Mouse (Mus musculus) c-Kit-positive CD71-positive TER-119-positive erythroid progenitor cells, embryonic 14.5 days (primary cell): ENCODE results near the gene Taok2.

Experiments used
- DNase-seq: peaks from one replicate; pipeline ENCODE4 v3.0.0-alpha.2; 2013; ENCODE audit warnings: low spot score

Gene Taok2

DNA sequence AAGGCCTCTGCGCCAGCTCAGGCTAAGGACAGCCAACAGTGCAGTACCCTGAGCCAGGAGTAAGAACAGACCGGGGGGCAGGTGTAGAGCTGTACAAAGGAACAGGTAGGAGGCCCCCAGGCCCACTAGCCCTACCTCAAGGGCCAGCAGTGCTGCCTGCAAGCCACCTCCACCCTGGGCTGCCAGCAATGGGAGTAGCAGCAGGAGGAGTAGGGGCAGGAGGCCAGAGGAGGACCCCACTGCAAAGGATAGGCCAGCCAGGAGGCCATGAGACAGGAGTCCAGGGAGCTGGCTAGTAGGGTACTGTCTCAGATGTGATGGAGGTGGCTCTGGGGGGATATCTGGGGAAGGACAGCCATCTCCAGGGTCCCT, 14.0 kb downstream of the Taok2 start:
- DNase-seq, result no peak

DNA sequence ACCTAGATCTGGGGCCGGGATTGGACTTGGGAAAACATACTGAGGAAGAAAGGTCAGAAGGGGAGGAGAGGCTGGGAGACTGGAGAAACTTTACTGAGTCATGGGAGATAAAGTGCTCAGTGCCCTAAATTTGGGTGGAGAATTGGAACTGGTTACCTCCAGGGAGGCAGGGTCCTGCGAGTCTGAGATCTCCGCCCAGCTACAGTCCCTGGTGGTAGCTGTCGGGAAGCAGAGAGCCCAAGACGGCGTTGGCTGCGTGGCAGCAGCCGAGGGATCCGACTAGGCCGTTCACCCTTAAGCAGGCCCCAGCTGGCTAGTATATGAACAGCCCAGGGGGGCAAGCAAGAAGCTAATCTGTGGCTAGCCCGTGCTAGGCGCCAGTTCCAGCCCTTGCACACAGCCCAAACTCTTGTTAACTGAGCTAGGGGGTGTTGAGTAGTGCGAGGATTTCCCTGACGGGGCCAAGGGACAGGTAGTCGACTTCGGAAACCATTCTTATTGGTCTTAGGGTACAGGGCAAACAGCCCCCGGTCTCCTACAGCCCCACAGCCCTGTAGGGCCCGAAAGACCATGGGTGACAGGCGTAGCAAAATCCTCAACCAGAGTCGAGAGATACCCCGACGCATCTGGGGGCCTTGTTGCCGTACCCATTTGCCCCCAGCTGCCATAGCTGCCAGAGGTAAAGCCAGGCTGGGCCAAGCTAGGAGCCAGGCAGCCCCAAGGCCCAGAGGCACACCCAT, 14.6 kb downstream of the Taok2 start:
- DNase-seq, result no peak

DNA sequence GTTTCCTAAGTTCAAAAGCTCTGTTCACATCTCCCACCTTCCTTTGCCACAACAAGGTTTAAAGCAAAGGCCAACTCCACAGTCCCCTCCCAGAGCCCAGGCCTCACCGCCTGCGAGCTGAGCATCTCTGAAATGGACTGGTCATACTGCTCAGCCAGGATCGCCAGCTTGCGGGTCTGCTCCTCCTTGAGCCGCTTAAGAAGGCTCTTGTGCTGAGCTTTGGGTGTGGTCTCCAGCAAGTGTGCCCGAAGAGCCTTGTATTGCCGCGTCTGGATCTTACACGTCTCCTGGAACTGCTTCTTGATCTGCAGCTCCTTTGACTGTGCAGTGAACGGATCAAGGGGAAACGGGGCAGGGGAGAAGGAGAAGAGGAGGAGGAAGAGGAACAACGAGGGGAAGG, 16.5 kb downstream of the Taok2 start:
- DNase-seq, result no peak

GRCm38 (mm10) chr7:126867534-126867933, 17.0 kb downstream of the Taok2 start:
- DNase-seq, result no peak

- DNase-seq, result no peak
Observed at GRCm38 (mm10) chr7:126863791-126864190, 20.7 kb downstream of the Taok2 start.

GRCm38 (mm10) chr7:126862147-126862784, 22.2 kb downstream of the Taok2 start, which contains the start of gene Ino80e:
Gene Ino80e (minus strand): TSS chr7:126862377.
- peak; percentile 95 for DNase-seq

DNA sequence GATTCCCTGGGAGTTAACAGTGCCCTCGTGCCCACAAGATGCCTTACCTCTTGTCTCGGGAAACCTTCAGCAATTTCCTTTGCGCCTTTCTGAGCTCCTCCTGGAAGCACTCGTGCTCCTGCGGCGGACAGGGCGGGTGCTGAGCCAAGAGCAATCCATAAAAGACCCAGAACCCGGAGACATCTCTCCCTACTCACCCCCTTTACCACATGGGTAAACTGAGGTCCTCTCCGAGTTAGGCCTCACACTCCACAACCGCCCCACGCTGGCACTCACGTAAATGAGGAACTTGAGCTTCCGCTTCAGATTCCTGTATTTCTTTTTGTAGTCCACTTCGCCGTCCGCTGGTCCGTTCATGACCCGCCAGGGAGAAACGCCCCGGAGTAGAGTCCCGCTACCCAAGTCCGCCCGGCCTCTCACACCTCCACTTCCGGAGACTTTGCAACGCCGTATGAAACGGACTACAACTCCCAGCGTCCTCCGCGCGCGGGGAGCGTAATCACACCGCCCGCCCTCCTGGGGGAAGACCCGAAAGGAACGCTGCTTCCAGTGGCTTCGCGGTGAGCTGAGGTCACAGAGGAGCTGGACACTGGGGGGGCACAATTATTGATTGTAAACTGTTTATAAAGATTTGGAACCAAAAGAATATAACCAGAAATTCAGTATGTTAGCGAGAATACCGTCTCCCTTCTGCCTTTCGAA, 22.9 kb downstream of the Taok2 start, which contains the start of gene Hirip3:
Gene Hirip3, plus strand, starts transcription at position 544 of the 702 bp plus-strand sequence.
- DNase-seq, result peak; percentile 93

DNA sequence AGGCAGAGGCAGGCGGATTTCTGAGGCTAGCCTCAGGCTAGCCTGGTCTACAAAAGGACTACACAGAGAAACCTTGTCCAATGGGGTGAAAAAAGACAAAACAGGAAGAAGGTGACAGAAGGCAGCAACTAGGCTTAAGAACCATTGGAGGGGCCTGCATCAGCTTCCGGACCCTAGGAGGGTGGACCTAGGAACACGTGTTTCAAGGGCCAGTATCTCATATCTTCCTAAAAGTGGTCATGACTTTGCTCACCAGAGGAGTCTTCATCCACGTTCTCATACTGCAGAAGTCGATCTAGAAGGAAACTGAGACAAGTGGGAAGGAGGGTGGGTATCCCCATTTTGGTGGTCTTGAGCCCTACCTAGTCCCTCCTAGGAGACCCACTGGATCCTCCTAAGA, 23.5 kb downstream of the Taok2 start:
- DNase-seq, result no peak

DNA sequence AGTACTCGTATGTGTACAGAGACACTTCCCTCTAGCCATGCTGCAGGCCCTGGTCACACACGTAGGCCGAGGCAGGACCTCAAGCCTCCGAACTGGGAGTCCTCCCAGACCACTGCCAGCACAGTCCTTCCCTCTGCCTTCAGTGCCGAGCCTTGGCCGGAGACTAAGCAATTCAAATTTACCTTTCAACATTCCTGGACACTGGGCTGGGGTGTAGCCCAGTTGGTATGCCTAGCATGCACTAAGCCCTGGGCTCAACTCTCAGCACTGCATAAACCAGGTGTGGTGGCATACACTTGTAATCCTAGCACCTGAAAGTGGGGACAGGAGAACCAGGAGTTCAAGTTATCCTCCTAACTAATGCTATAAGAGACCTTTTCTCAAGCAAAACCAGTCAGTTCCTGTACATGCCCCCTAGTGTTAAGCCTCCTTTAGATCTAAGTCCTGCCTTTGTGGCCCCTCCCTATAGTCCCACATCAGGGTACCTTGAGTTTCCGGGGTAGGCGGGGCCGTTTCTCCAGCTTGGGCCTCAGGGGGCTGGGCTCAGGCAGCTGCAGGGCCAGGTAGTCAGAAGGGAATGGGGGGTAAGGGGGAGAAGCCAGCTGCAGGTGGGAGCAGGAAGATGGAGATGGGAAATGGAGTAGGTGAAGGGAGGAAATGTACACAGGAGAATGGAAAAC, 27.6 kb downstream of the Taok2 start:
- no peak for DNase-seq

DNA sequence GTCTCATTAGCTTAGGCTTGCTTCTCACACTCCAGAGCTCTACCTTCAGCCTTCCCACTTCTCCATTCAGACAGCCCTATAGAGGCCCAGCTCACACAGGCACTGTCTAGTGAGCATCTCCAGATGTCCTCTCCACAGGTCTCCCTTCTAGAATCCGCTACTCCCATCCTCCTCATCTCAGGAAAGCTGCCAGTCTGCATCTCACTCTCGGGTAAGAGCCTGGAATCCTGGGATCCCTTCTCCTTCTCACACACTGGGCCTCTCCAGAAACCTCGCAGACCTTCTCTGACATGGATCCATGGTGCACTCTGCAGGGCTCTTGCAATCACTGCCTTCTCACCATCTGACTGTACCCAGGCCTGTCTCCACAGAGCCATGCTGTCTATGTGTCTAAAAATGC, 28.9 kb downstream of the Taok2 start:
- no peak for DNase-seq

GRCm38 (mm10) chr7:126853454-126853853, 31.0 kb downstream of the Taok2 start:
- DNase-seq, result no peak

DNA sequence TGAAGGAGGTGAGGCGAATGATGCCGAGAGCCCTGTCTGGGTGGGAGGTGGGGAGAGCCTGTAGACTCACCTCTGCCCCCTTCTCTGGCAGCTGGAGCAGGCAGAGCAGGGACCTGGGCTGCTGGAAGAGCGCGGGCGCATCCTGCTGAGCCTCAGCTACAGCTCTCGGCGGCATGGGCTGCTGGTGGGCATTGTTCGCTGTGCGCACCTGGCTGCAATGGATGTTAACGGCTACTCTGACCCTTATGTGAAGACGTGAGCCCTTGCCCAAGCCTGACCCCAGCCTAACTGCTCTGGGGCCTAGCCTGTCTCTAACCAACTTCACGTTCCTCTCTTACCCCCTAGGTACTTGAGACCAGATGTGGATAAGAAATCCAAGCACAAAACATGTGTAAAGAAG, 33.3 kb downstream of the Taok2 start:
- DNase-seq, result no peak

- no peak for DNase-seq
Observed at GRCm38 (mm10) chr7:126850161-126850560, 34.3 kb downstream of the Taok2 start.

GRCm38 (mm10) chr7:126848794-126849193, 35.7 kb downstream of the Taok2 start:
- no peak for DNase-seq

DNA sequence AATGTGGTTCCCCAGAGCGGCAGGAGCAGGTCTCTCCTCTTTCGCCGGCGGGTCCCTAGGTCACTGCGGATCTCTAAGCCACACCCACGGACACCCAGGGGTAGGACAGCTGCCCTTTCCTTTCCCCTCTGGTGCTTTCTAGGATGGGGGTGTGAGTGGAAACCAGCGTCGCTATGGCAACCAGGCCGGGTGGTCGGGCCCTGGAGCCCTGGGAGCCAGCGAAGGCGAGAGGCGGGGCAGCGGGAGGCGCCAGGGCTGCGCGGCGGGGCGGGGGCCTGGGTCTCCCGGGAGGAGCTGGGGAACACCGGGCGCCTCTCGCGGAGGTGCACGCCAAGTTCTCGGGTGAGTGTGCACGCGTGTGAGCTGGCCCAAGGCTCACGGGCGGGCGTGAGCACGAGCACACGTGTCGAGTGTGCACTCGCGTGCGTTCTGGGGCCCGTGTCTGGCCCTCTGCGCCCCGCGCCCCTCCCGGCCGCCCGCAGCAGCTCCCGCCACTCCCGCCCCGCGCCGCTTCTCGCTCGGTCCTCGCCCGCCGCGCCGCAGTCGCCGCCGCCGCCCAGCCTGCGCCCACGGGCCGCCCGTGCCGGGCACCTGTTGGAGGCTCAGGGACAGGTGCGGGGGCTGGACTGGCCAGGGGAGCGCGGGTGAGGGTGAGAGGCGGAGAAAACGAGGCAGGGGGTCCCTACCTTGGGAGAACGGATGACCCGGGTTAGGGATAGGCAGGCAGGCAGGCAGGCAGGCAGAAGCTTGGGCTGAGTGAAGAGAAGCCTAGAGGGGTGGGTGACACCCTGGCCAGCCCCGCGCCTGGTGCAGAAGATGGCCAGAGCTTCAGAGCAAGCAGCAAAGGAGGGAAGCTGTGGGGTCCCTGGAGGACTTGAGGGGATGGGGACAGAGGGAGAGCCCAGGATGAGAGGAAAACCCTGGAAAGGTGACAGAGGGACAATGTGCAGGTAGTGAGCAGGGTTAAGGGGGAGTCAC, 36.8 kb downstream of the Taok2 start:
- DNase-seq, result no peak

DNA sequence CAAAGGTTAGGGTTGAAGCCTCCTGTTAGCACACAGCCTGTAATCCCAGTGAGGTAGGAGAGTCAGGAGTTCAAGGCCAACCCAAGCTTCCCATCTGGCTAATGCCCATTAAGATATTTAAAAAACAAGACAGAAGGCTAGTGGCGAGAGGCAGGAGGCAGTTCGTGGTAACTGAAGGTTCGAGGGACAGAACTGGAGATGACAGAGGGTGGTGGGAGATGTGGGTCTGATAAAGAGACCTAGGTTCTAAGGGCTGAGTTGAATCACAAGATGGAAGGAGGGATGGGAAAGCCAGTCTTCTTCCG, 37.4 kb downstream of the Taok2 start, which contains the start of gene Doc2a:
Gene Doc2a, plus strand, starts transcription at position 301 of the 305 bp plus-strand sequence.
- no peak for DNase-seq

DNA sequence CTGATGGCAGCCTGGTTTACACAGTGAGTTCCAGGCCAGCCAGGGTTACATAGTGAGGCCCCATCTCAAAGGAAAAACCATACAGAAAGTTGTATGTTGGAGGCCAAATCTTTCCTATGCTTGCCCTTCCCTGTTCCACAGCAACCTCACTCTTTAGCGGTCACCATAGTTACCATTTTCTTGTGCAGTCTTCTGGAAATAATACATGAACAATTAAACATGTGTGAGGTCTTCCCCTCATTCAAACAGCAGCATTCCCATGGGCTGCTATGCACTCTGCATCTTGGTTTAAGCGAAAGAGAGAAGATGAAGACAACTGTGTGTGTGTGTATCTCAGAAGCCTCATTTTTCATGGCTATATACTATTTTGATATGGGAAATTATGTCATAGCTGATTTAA, 39.0 kb downstream of the Taok2 start:
- DNase-seq, result no peak

- no peak for DNase-seq
Observed at GRCm38 (mm10) chr7:126843276-126843675, 41.2 kb downstream of the Taok2 start.

GRCm38 (mm10) chr7:126833294-126833693, 51.2 kb downstream of the Taok2 start:
- no peak for DNase-seq

- peak; percentile 72 for DNase-seq
Observed at GRCm38 (mm10) chr7:126832036-126832598, 52.4 kb downstream of the Taok2 start.

GRCm38 (mm10) chr7:126831539-126831938, 53.0 kb downstream of the Taok2 start, which contains the start of gene 4930451I11Rik:
Gene 4930451I11Rik (minus strand): TSS chr7:126831639.
- no peak for DNase-seq
